Mouse (Mus musculus) embryo, embryonic 11 days (tissue): ENCODE data around the gene Fndc3b.

Experiments
- DNase-seq: peaks from one replicate; pipeline ENCODE4 v3.0.0-alpha.2; 2015

Fndc3b gene

DNA sequence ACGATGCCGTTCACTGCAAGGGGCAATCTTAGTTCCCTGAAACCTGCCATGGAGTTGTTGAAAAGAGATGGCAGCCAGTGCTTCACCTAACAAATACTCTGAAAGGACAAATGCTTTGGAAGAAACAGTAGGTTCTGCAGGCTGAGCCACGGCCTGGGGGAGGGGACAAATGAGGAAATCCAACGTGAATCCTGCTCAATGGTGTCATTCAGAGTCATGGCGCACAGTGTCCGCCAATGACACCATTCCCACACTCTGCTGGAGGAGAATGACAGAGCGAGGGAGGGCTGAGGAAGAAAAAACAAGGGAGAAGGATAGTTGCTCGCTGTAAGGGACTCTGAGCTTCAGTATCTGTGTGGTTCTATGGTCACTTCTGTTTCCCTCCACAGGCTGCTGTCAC, 95.6 kb downstream of the Fndc3b start:
- DNase-seq = no peak

DNA sequence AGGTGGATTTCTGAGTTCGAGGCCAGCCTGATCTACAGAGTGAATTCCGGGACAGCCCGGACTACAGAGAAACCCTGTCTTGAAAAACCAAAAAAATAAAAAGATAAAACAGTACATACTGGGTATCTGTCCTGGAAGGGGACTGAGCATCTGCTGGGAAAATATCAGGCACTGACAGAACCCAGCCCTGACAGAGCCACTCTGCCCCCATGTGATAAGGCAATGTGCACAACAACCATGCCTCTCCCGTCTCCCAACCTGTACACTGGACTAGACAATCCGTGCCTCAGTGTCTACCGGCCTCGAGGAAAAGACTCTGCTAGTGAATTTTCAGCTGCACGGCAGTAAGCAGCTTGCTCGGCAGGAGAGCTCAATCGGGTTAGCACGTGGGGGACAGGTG, 97.3 kb downstream of the Fndc3b start:
- no peak for DNase-seq

DNA sequence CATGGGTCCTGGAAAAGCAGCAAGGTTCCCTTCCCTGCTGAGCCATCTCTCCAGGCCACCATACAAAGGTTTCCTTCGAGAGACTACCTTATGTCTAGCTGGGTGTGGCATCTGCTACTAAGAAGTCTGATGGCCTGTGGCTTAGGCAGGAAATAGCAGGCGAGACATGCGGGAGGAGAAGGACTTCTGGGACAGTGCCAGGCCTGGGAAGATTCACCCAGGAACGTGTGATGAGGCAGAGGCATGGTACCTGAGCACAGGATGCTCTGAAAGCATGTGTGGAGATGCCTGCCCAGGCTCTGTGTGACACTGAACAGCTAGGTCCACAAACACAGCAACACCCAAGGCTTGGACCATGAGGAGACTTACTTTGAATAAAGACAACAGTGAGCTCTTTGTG, 98.1 kb downstream of the Fndc3b start:
- no peak for DNase-seq

GRCm38 (mm10) chr3:27611986-27612385, 99.1 kb downstream of the Fndc3b start:
- no peak for DNase-seq

- DNase-seq = no peak
Measured at GRCm38 (mm10) chr3:27610547-27610946, 100.6 kb downstream of the Fndc3b start.

DNA sequence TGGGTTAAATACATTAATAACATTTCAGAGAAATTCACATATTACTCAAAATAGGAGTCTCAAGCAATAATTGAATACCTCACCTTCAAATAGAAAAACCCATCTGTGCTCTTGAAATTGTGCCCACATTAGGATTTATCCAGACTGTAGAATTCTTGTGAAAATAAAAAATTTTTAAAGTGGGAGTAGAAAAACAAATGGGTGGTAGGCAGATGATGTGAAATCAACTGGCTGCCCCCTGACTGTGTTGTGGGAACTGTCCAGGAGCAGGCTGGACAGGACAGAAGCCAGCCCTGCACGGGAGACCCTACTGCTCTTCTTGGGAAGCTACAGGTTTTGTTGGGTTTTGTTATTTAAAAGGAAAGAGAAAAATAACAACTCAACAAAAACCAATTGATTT, 101.0 kb downstream of the Fndc3b start:
- DNase-seq = no peak

- no peak for DNase-seq
Measured at GRCm38 (mm10) chr3:27607796-27608151, 103.3 kb downstream of the Fndc3b start.

DNA sequence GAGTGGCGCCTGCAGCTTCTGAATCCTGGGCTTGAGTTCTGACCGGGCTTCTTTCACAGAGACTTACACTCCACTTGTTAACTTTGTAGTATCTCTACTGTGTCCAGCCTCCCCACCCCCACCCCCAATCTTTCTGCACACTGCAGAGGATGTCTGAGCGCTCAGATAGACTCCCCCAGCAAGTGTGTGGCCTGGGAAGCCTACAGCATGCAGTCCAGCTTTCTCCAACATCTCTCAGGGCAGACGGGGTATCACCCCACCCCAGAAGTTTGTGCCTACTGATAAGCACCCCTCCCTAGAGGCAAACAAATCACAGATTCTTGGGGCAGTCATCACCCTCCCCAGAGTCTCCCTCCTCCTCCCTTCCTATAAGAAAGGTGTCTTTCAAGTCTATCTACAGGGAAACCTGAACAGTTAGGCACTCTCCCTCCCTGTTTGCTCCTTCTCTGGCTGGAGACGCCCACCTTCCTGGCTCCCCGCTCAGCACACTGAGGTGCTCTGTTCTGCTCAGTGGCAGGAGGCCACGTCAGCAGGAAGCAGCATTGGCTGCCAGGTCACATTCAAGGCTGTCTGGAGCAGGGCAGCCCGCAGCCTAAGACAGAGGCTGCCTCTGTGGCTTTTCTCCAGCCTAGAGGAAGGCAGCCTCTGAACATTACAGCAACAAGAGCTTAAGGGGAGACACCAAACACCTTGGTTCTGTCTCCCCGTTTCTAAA, 103.9 kb downstream of the Fndc3b start:
- DNase-seq = peak; percentile 47

- DNase-seq = no peak
Measured at GRCm38 (mm10) chr3:27606626-27607025, 104.5 kb downstream of the Fndc3b start.

DNA sequence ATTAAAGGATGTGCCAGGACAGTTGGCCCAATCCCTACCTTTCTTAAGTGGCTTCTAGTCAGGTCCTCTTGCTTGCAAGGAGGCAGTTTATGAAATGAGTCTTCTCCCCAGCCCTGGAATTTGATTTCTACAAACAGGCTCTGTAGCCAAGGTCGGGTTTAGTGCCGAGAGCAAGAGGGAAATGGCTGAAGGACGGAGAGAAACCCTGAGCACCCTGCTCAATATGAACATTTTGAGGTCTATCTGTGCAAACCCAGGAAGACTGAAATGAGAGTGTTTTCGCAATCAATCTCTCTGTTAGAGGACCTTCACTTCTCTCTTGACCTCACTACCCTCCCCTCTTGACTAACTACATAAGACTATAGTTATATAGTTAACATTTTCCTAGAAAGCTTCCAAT, 105.5 kb downstream of the Fndc3b start:
- DNase-seq = no peak

DNA sequence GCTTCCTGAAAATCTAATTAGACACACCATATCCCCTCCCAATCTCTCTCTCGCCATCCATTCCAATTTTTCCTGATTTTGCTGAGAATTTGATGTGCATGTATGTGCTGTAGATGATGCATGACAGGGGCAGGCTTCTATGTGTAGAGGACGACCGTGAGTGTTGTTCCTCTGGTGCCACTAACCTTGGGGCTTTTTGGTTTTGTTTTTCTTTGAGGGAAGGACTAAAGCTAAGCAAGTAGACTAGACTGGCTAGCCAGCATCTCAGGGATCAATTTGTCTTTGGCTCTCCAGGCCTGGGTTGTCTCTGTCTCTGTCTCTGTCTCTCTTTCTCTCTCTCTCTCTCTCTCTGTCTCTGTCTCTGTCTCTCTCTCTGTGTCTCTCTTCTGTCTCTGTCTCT, 106.0 kb downstream of the Fndc3b start:
- no peak for DNase-seq

DNA sequence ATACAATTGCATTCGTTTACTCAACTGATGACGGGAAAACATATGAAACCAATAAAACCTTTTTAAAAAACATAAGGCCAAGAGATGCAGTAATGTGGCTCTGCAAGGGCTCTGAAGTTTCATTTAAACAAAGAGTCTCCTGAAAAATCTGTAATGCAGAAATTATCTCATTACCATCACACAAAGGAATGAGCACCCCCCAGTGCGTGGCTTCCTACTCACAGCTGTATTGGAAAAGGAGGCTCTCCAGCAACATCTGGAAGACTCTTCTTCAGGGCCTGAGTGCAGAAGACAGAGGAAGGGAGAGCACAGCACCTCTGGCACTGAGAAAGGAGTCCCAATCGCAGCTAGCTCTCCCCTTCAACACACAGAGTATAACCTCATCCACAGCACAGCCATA, 106.5 kb downstream of the Fndc3b start:
- no peak for DNase-seq

GRCm38 (mm10) chr3:27603905-27604620, 107.0 kb downstream of the Fndc3b start:
- no peak for DNase-seq

DNA sequence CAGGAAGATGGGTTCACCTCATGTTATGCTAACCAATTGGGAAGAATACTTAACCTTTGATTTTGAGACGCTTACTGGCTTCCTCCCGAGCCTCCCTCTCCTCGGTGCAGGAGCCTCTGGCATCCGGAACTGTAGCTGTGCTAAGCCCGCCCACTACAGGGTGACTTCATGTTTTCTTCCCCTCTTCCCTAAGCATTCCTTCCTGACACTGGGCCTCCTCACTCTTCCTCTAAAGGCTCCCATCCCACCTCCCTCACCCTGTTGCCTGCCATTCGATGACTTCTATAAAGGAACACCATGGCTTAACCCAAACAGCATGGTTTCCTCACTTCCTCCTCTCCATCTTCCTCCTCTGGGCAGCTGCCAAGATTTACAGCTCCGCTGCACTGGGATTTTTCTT, 110.5 kb downstream of the Fndc3b start:
- no peak for DNase-seq

- DNase-seq = no peak
Measured at GRCm38 (mm10) chr3:27600197-27600596, 110.9 kb downstream of the Fndc3b start.

DNA sequence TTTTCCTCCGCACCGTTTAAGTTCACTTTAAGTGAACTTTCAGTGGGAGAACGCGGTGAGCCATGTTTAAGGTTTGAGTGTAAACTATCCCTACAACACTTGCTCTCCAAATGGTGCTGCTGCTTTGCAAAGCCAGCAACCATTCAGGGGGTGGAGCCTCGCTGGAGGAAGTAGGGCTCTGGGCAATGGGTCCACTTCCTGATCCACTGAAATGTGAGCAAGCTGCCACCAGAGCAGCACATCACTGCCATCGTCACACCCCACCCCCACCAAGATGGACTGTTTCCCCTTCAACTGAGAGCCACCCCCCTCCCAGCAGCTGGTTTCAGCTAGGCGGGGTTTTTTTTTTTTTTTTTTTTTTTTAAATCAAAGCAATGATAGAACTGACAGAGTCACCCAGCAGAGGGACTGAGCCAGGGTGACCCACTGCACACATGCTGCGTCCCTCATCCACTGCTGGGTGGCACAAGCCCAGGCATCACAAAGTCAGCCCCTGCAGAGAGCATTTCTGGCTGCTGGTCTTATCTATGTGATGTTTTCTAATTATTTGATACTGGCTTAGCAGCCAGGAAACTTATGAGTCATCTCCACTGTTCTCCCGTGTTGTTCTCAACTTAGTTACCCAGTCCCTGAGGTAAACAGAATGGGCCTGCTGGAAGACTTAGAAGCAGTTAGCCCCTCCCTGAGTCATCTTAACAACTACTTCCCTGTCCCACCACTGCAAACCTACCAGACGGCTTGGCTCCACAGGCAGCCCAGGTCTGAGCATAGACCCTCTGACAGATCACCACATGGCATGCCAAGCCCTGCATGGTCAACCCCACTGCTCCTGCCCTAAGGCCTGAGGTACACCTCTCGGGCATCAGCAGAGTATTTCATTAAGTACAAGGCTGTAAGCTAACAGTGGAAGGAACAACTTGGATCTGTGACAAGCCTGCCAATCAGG, 112.4 kb downstream of the Fndc3b start:
- DNase-seq = no peak

DNA sequence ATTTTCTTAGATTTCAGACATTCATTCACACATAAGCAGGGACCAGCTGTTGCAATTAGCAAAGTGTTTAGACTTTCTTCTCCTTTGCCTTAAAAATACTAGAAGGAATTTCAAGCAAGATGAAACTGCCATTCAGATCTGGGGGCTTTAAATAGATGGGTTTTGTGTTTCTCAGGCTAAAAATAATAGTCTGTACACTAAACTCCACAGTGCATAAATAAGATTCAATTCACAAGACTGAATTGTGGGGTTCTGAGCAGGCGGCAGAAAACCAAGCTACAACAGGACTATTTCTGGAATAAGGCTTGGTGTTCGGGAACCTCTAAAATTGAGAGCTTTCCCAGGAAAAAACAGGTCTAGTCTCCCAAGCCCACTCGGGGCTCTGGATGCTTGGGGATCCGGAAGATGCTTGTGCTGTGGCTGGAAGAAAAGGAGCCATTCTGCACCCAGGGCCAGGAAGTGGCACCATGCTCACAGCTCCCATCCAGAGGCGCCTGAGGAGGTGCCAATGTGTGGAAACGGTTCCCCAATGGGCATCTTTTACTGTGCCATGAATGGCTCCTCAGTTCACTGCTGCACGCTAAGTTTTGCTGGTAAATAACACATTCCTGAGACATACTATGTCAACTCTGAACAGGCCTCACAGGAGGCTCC, 117.5 kb downstream of the Fndc3b start:
- DNase-seq = no peak

GRCm38 (mm10) chr3:27592728-27593484, 118.2 kb downstream of the Fndc3b start:
- DNase-seq = no peak

- no peak for DNase-seq
Measured at GRCm38 (mm10) chr3:27590823-27591222, 120.3 kb downstream of the Fndc3b start.

DNA sequence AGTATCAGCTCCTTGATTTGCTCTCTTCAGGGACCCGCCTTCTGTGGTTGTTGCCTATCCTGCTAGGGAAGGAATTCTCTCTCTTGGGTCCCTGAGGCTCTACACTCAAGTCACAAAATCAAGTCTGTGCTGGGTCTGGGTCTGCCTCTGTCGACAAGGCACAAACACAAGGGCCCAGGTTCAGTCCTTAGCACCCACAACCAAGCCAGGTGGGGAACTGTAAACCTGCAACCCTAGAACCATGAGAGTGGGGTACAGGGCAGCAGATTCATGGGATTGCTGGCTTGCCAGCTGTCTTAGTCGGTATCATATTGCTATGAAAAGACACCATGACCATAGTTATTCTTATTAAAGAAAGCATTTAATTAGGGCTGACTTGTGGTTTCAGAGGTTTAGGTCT, 121.8 kb downstream of the Fndc3b start:
- no peak for DNase-seq

GRCm38 (mm10) chr3:27588604-27589003, 122.5 kb downstream of the Fndc3b start:
- no peak for DNase-seq
